Mouse (Mus musculus): ENCODE data around the gene Tifa. TPM values are rescaled to one million over a fixed set of nuclear protein-coding genes. Genes with fewer than 3 reads are reported as not detected.

Tifa gene
- polyA plus RNA-seq, 1 experiment = not detected

DNA sequence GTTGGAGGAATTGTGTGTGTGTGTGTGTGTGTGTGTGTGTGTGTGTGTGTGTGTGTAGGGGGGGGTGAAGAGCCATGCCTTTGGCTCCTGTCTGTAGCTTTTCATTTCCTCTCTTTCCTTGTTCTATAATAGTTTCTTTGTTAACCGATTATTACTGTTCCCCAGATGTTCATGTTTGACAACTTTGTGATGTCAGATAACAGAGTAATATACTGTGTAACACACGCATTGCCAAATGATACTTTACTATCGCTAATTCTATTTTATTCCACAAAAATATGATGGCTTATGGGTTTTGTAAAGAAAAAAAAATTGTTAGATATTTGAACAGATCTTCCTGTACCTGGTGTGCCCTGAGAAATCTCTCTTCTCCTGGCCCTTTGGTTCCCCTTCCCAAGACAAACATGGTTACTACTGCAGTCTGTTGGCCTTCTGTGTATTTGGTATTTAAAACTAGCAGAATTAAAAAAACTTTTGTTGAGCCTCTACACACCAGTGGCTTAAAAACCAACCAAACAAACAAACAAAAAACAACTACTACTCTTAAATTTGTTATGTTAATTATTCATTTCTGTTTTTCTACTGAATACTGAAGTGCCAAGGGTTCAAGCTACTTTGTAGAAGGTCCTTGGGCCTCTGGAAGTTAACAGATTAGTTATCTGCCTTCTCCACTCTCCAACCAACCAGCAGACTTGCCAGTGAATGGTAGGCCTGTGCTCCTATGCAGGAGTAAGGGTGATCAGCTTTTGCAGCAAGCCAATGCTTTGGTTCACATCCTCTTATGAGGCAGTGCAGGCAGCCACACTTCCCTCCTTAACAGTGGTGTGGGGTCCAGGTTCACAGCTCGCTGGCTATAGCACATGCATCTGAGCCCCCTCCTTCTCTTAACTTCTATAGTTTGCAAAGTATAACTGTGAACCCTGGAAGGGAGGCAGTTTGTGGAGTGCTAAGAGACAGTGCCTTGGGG lies 2.3 kb downstream of the Tifa start:
- no peak overlapping the region for H3K27ac ChIP-seq (ENCODE audit: insufficient read depth, low read depth, low read length)
- H3K4me3 ChIP-seq (ENCODE audit: insufficient read depth, low read depth, low read length) = 0 out of 2 replicates have a peak overlapping the region, but pooled peaks have one; percentile 1
- peaks cover 15% of the 10 kb centered on the region for H3K4me1 ChIP-seq (ENCODE audit: control insufficient read depth, insufficient read depth, low read length)
- TF ChIP-seq POLR2A (IDR thresholded peaks at IDR 0.05; ENCODE audit: insufficient read depth, low read depth, low read length) (no peak), CTCF (IDR thresholded peaks at IDR 0.05; ENCODE audit: insufficient read depth, low read depth, low read length) (no peak)
- WGBS = 75% methylated on average over 4 of the region's 4 CpGs

- 87% methylated on average over 7 of the region's 7 CpGs for WGBS
- Histone ChIP-seq H3K4me1 (ENCODE audit: control insufficient read depth, insufficient read depth, low read length) (peaks cover 15% of the 10 kb centered on the region), H3K27ac (ENCODE audit: insufficient read depth, low read depth, low read length) (no peak overlapping the region), H3K4me3 (ENCODE audit: insufficient read depth, low read depth, low read length) (no peak overlapping the region)
- TF ChIP-seq POLR2A (IDR thresholded peaks at IDR 0.05; ENCODE audit: insufficient read depth, low read depth, low read length) (no peak), CTCF (IDR thresholded peaks at IDR 0.05; ENCODE audit: insufficient read depth, low read depth, low read length) (no peak)
These were observed 3.4 kb downstream of the Tifa start for GRCm38 (mm10) chr3:127793022-127793421.

DNA sequence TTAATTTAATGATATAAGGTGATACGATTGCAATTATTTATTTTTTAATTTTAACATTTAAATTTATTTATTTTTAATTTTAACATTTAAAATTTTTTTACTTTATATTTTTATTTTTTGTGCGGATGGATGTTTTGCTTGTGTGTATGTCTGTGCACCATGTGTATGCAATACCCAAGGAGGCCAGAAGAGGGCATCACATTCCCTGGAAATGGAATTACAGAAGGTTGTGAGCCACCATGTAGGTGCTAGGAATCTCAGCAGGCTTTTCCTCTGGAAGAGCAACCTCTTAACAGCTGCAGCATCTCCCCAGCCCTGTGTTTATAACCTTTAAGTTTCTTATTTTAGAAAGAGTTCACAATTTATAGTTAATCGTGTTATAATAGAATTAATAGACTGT lies 6.2 kb downstream of the Tifa start:
- no peak for TF ChIP-seq CTCF (IDR thresholded peaks at IDR 0.05; ENCODE audit: insufficient read depth, low read depth, low read length)
- TF ChIP-seq POLR2A (IDR thresholded peaks at IDR 0.05; ENCODE audit: insufficient read depth, low read depth, low read length) = no peak
- 94% methylated on average over 3 of the region's 3 CpGs for WGBS

DNA sequence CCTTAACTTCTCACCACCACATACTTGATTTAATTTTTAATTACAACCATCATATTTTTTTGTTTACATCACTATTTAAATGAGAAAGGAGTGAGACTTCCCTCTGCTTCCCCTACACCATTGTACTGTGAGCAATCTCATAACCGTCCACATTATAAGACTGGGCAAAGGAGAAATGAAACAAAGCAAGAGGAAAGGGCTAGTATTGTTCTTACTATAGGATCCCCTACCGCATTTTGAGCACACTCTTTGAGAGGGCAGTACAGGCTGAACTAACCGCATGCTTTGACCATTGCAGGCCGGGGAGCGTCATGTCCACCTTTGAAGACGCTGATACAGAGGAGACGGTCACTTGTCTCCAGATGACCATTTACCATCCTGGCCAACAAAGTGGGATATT lies 6.7 kb downstream of the Tifa start:
- Histone ChIP-seq H3K4me3 (ENCODE audit: insufficient read depth, low read depth, low read length) (no peak overlapping the region), H3K4me1 (ENCODE audit: control insufficient read depth, insufficient read depth, low read length) (peaks cover 1% of the 10 kb centered on the region; the same call in 1 of the 2 replicates), H3K27ac (ENCODE audit: insufficient read depth, low read depth, low read length) (no peak overlapping the region)
- no peak for TF ChIP-seq CTCF (IDR thresholded peaks at IDR 0.05; ENCODE audit: insufficient read depth, low read depth, low read length)
- TF ChIP-seq POLR2A (IDR thresholded peaks at IDR 0.05; ENCODE audit: insufficient read depth, low read depth, low read length) = no peak
- 95% methylated on average over 7 of the region's 7 CpGs for WGBS

More for the DNA sequence above, 6.2 kb downstream of the Tifa start:
- no peak overlapping the region for H3K27ac ChIP-seq (ENCODE audit: insufficient read depth, low read depth, low read length)
- H3K4me1 ChIP-seq (ENCODE audit: control insufficient read depth, insufficient read depth, low read length) = peaks cover 4% of the 10 kb centered on the region
- no peak overlapping the region for H3K4me3 ChIP-seq (ENCODE audit: insufficient read depth, low read depth, low read length)

- no peak overlapping the region for H3K4me3 ChIP-seq (ENCODE audit: insufficient read depth, low read depth, low read length)
- peaks cover 2% of the 10 kb centered on the region; the same call in 1 of the 2 replicates for H3K4me1 ChIP-seq (ENCODE audit: control insufficient read depth, insufficient read depth, low read length)
- 89% methylated on average over 8 of the region's 8 CpGs for WGBS
- H3K27ac ChIP-seq (ENCODE audit: insufficient read depth, low read depth, low read length) = no peak overlapping the region
- TF ChIP-seq POLR2A (IDR thresholded peaks at IDR 0.05; ENCODE audit: insufficient read depth, low read depth, low read length) (no peak), CTCF (IDR thresholded peaks at IDR 0.05; ENCODE audit: insufficient read depth, low read depth, low read length) (no peak)
These were observed 11.6 kb downstream of the Tifa start for GRCm38 (mm10) chr3:127801162-127801561.

DNA sequence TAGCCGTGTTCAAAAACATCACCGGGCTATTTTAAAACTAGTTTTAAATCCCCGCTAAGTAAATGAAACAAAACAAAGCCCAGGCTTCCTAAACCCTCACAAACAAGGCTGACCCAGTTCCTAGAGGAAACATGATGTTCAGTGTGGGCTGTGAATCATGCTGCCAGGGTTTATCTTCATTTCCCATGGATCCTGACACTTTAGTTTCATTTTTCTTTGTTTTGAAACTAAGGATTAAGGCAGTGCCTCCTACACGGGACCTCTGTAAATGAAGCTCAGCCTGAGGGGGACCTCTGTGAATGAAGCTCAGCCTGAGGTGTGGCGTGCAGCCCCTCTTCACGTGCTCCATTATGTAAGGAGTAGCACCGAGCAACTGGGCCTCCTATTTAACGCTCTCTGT lies 13.2 kb downstream of the Tifa start:
- 34% methylated on average over 8 of the region's 8 CpGs for WGBS
- Histone ChIP-seq H3K27ac (ENCODE audit: insufficient read depth, low read depth, low read length) (no peak overlapping the region), H3K4me3 (ENCODE audit: insufficient read depth, low read depth, low read length) (no peak overlapping the region), H3K4me1 (ENCODE audit: control insufficient read depth, insufficient read depth, low read length) (peaks cover 2% of the 10 kb centered on the region; the same call in 1 of the 2 replicates)
- no peak for TF ChIP-seq POLR2A (IDR thresholded peaks at IDR 0.05; ENCODE audit: insufficient read depth, low read depth, low read length)
- no peak for TF ChIP-seq CTCF (IDR thresholded peaks at IDR 0.05; ENCODE audit: insufficient read depth, low read depth, low read length)

DNA sequence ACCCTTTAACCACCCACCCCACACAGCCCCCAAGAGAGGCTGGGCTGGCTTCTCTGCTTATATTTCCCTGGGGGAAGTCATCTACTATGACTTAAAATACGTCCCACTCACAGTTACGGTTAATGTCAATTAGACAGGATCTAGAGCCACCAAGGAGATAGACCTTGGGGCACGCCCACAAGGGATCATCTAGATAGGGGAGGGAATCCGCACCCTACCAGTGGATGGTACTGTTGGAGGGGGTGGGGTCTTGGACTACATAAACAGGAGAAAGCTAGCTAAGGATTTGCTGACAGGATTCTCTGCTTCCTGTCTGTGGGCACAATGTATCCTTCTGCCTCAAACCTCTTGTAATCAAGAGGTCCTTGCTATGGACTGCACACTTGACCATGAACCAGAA lies 14.8 kb downstream of the Tifa start:
- WGBS = 92% methylated on average over 4 of the region's 4 CpGs
- TF ChIP-seq CTCF (IDR thresholded peaks at IDR 0.05; ENCODE audit: insufficient read depth, low read depth, low read length) = no peak
- TF ChIP-seq POLR2A (IDR thresholded peaks at IDR 0.05; ENCODE audit: insufficient read depth, low read depth, low read length) = no peak
- Histone ChIP-seq H3K27ac (ENCODE audit: insufficient read depth, low read depth, low read length) (no peak overlapping the region), H3K4me3 (ENCODE audit: insufficient read depth, low read depth, low read length) (no peak overlapping the region), H3K4me1 (ENCODE audit: control insufficient read depth, insufficient read depth, low read length) (peaks cover 2% of the 10 kb centered on the region; the same call in 1 of the 2 replicates)

- H3K27ac ChIP-seq (ENCODE audit: insufficient read depth, low read depth, low read length) = no peak overlapping the region
- TF ChIP-seq POLR2A (IDR thresholded peaks at IDR 0.05; ENCODE audit: insufficient read depth, low read depth, low read length) (no peak), CTCF (IDR thresholded peaks at IDR 0.05; ENCODE audit: insufficient read depth, low read depth, low read length) (no peak)
- 85% methylated on average over 12 of the region's 12 CpGs for WGBS
These were observed 15.5 kb downstream of the Tifa start for GRCm38 (mm10) chr3:127805071-127805470.

GRCm38 (mm10) chr3:127805991-127806390 lies 16.4 kb downstream of the Tifa start:
- Histone ChIP-seq H3K27ac (ENCODE audit: insufficient read depth, low read depth, low read length) (no peak overlapping the region), H3K4me1 (ENCODE audit: control insufficient read depth, insufficient read depth, low read length) (peaks cover 2% of the 10 kb centered on the region; the same call in 1 of the 2 replicates), H3K4me3 (ENCODE audit: insufficient read depth, low read depth, low read length) (no peak overlapping the region)
- 95% methylated on average over 6 of the region's 6 CpGs for WGBS
- TF ChIP-seq CTCF (IDR thresholded peaks at IDR 0.05; ENCODE audit: insufficient read depth, low read depth, low read length) (no peak), POLR2A (IDR thresholded peaks at IDR 0.05; ENCODE audit: insufficient read depth, low read depth, low read length) (no peak)

More at GRCm38 (mm10) chr3:127805071-127805470, 15.5 kb downstream of the Tifa start:
- H3K4me3 ChIP-seq (ENCODE audit: insufficient read depth, low read depth, low read length) = no peak overlapping the region
- H3K4me1 ChIP-seq (ENCODE audit: control insufficient read depth, insufficient read depth, low read length) = peaks cover 2% of the 10 kb centered on the region; the same call in 1 of the 2 replicates
